Mouse (Mus musculus): ENCODE data around the gene Fadd.
A peak's percentile ranks its signal among the peaks of the same experiment; 100 is the strongest.

Fadd gene

GRCm38 (mm10) chr7:144577876-144578275 lies 4.4 kb downstream of the Fadd start:
- no peak for DNase-seq (ENCODE audit: low spot score)

GRCm38 (mm10) chr7:144572234-144572633 lies 10.0 kb downstream of the Fadd start:
- no peak for DNase-seq (ENCODE audit: low spot score)

GRCm38 (mm10) chr7:144571598-144571997 lies 10.7 kb downstream of the Fadd start:
- DNase-seq (ENCODE audit: low spot score) = no peak

GRCm38 (mm10) chr7:144569428-144569827 lies 12.8 kb downstream of the Fadd start:
- no peak for DNase-seq (ENCODE audit: low spot score)

- DNase-seq (ENCODE audit: low spot score) = no peak
Observed at GRCm38 (mm10) chr7:144568091-144568490, 14.2 kb downstream of the Fadd start.

GRCm38 (mm10) chr7:144566921-144567682 lies 15.2 kb downstream of the Fadd start:
- no peak for DNase-seq (ENCODE audit: low spot score)

- no peak for DNase-seq (ENCODE audit: low spot score)
Observed at GRCm38 (mm10) chr7:144563456-144564155, 18.7 kb downstream of the Fadd start.

- DNase-seq (ENCODE audit: low spot score) = no peak
Observed at GRCm38 (mm10) chr7:144562016-144562415, 20.2 kb downstream of the Fadd start.

- DNase-seq (ENCODE audit: low spot score) = no peak
Observed at GRCm38 (mm10) chr7:144560594-144560993, 21.7 kb downstream of the Fadd start.

- no peak for DNase-seq (ENCODE audit: low spot score)
Observed at GRCm38 (mm10) chr7:144558552-144558951, 23.7 kb downstream of the Fadd start.

- no peak for DNase-seq (ENCODE audit: low spot score)
Observed at GRCm38 (mm10) chr7:144554123-144554472, 28.2 kb downstream of the Fadd start.

GRCm38 (mm10) chr7:144553237-144554122 lies 28.8 kb downstream of the Fadd start, which contains the start of gene Ppfia1:
TSS of gene Ppfia1 (minus strand) at chr7:144553729.
- DNase-seq (ENCODE audit: low spot score) = peak; percentile 98

GRCm38 (mm10) chr7:144552274-144552673 lies 30.0 kb downstream of the Fadd start:
- DNase-seq (ENCODE audit: low spot score) = no peak

- DNase-seq (ENCODE audit: low spot score) = no peak
Observed at GRCm38 (mm10) chr7:144550811-144551210, 31.5 kb downstream of the Fadd start.

GRCm38 (mm10) chr7:144549904-144550566 lies 32.2 kb downstream of the Fadd start:
- no peak for DNase-seq (ENCODE audit: low spot score)

- no peak for DNase-seq (ENCODE audit: low spot score)
Observed at GRCm38 (mm10) chr7:144545231-144545630, 37.0 kb downstream of the Fadd start.

GRCm38 (mm10) chr7:144541351-144541750 lies 40.9 kb downstream of the Fadd start:
- no peak for DNase-seq (ENCODE audit: low spot score)

GRCm38 (mm10) chr7:144539146-144539545 lies 43.1 kb downstream of the Fadd start:
- no peak for DNase-seq (ENCODE audit: low spot score)

GRCm38 (mm10) chr7:144538030-144538644 lies 44.1 kb downstream of the Fadd start:
- DNase-seq (ENCODE audit: low spot score) = no peak

- DNase-seq (ENCODE audit: low spot score) = no peak
Observed at GRCm38 (mm10) chr7:144536367-144536766, 45.9 kb downstream of the Fadd start.

- DNase-seq (ENCODE audit: low spot score) = no peak
Observed at GRCm38 (mm10) chr7:144534773-144535172, 47.5 kb downstream of the Fadd start.
